9 mouse cellular contexts compared by ENCODE assay signal in the genomic region with DNA sequence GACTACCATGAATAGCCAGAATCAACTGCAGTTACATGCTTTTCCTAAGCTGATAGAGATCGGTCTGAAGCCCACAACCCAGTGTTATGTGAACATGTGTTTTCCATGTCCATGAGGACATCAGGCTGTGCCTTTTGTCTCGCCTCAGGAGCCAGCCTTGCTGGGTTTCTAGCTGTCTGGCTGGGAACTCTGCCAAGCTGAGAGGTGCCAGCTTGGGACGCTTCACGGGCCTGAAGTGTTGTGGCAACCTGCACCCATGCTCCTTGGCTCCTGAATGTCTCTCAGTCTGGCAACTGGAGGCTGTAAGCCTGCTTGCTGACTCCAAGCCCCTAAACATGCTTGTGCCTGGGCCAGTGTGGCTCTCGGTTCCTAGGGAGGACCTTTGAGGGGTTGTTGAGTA. TPM values are rescaled to one million over a fixed set of nuclear protein-coding genes. Genes with fewer than 3 reads are reported as not detected.
DNase-seq lines count a peak whose midpoint lies in the region; ATAC-seq lines count a peak whose summit lies in the region.
"Had no signal": no experiment of that assay in that cellular context is flagged by ENCODE, and none has a peak within 500 bp of the region (broad histone marks: within the 10 kb centered on the region; RNA-seq: fewer than 3 reads in every experiment).

No protein-coding gene starts in this region.

- no peaks in the 10 kb centered on the region for H3K27me3 ChIP-seq in limb, embryonic 15.5 days
- H3K27me3 ChIP-seq in limb, embryonic 10.5 days (ENCODE audit: low read depth, poor library complexity, severe bottlenecking): no peaks in the 10 kb centered on the region
- no peaks in the 10 kb centered on the region for H3K27me3 ChIP-seq in midbrain, embryonic 15.5 days (replicated peaks)
- H3K27me3 ChIP-seq: liver, embryonic 13.5 days had no signal

- WGBS in limb, embryonic 15.5 days: 58% methylated on average over 5 of the region's 5 CpGs
- 90% methylated on average over 5 of the region's 5 CpGs for WGBS in limb, embryonic 10.5 days
- 70% methylated on average over 5 of the region's 5 CpGs for WGBS in midbrain, embryonic 15.5 days

- no peak overlapping the region for H3K9ac ChIP-seq in limb, embryonic 15.5 days
- H3K9ac ChIP-seq in midbrain, embryonic 15.5 days: no peak overlapping the region
- H3K9ac ChIP-seq: liver, embryonic 13.5 days had no signal

- no peak overlapping the region for H3K4me2 ChIP-seq in limb, embryonic 15.5 days
- H3K4me2 ChIP-seq in midbrain, embryonic 15.5 days: no peak overlapping the region
- H3K4me2 ChIP-seq: liver, embryonic 13.5 days had no signal

- no peaks in the 10 kb centered on the region for H3K36me3 ChIP-seq in limb, embryonic 15.5 days
- no peaks in the 10 kb centered on the region for H3K36me3 ChIP-seq in limb, embryonic 10.5 days
- no peaks in the 10 kb centered on the region for H3K36me3 ChIP-seq in midbrain, embryonic 15.5 days (replicated peaks)
- H3K36me3 ChIP-seq: liver, embryonic 13.5 days had no signal

- peak; percentile 42 for DNase-seq in adrenal gland, adult 2 months
- no peak for DNase-seq in adrenal gland, postnatal 4 days (ENCODE audit: low spot score in 2 of 2)
- DNase-seq in limb, embryonic 10.5 days (ENCODE audit: low spot score): no peak
- DNase-seq in cerebellum, postnatal 14 days: peak; percentile 86 to 87
- peak; percentile 78 for DNase-seq in heart, postnatal 4 days
- no peak for DNase-seq in frontal cortex, postnatal 14 days (ENCODE audit: low spot score in 2 of 2)
- DNase-seq: liver, embryonic 13.5 days had no signal

- no peaks in the 10 kb centered on the region for H3K9me3 ChIP-seq in limb, embryonic 15.5 days
- H3K9me3 ChIP-seq in limb, embryonic 10.5 days (replicated peaks): no peaks in the 10 kb centered on the region
- H3K9me3 ChIP-seq in midbrain, embryonic 15.5 days: no peaks in the 10 kb centered on the region
- H3K9me3 ChIP-seq: liver, embryonic 13.5 days had no signal

- no peak for ATAC-seq in limb, embryonic 15.5 days (ENCODE audit: insufficient number of reproducible peaks, low FRiP score, low TSS enrichment, low read depth)
- ATAC-seq in midbrain, embryonic 15.5 days (replicated peaks): no peak

- H3K4me3 ChIP-seq in limb, embryonic 15.5 days: no peak overlapping the region
- H3K4me3 ChIP-seq in limb, embryonic 10.5 days: no peak overlapping the region
- no peak overlapping the region for H3K4me3 ChIP-seq in midbrain, embryonic 15.5 days
- H3K4me3 ChIP-seq: liver, embryonic 13.5 days had no signal

- 0 out of 2 replicates have a peak overlapping the region, but pooled peaks have one; percentile 18 for H3K27ac ChIP-seq in limb, embryonic 15.5 days
- no peak overlapping the region for H3K27ac ChIP-seq in limb, embryonic 10.5 days
- H3K27ac ChIP-seq in midbrain, embryonic 15.5 days: no peak overlapping the region
- H3K27ac ChIP-seq: liver, embryonic 13.5 days had no signal

- peaks cover 7% of the 10 kb centered on the region; the same call in 1 of the 2 replicates for H3K4me1 ChIP-seq in limb, embryonic 15.5 days
- 0 out of 2 replicates have a peak, but pooled peaks cover 4% of the 10 kb centered on the region for H3K4me1 ChIP-seq in limb, embryonic 10.5 days
- H3K4me1 ChIP-seq in midbrain, embryonic 15.5 days: no peaks in the 10 kb centered on the region
- H3K4me1 ChIP-seq: liver, embryonic 13.5 days had no signal

RNA-seq across cellular contexts. Expression of gene 3110009E18Rik, which starts 21.6 kb away (rescaled TPM):
- 10 to 100 TPM; 11.7 to 12.2 TPM for total RNA-seq in adrenal gland, adult 2 months (2021)
- 0.59 and 0.68 TPM in 2 replicates for polyA plus RNA-seq in adrenal gland, adult 2 months (2012; rRNA removed)
- total RNA-seq in adrenal gland, postnatal 4 days (2021): 10 to 100 TPM; 12.5 to 14.2 TPM
- polyA plus RNA-seq in limb, embryonic 15.5 days (2015; fragmentation: Nextera tagmentation; extraction: Ambion mirVana): 15.1 and 17.4 TPM in 2 replicates
- 14.7 and 19.3 TPM in 2 replicates for polyA plus RNA-seq in limb, embryonic 10.5 days (2016; fragmentation: Nextera tagmentation; extraction: Ambion mirVana)
- 10 to 100 TPM in 1 of 2 experiments, 1 to 10 TPM in 1; 6.6 to 10.3 TPM for total RNA-seq in heart, postnatal 4 days (2021)
- polyA plus RNA-seq in midbrain, embryonic 15.5 days (2015; fragmentation: Nextera tagmentation; extraction: Ambion mirVana): 14.2 and 16.0 TPM in 2 replicates

RNA-seq across cellular contexts. Expression of gene Dbi, which starts 21.7 kb away (rescaled TPM):
- 1,000 to 10,000 TPM; 1,195 to 1,389 TPM for total RNA-seq in adrenal gland, adult 2 months (2021)
- 375 and 512 TPM in 2 replicates for polyA plus RNA-seq in adrenal gland, adult 2 months (2012; rRNA removed)
- total RNA-seq in adrenal gland, postnatal 4 days (2021): 100 to 1,000 TPM; 429 to 512 TPM
- polyA plus RNA-seq in limb, embryonic 15.5 days (2015; fragmentation: Nextera tagmentation; extraction: Ambion mirVana): 1,033 and 1,050 TPM in 2 replicates
- 670 and 699 TPM in 2 replicates for polyA plus RNA-seq in limb, embryonic 10.5 days (2016; fragmentation: Nextera tagmentation; extraction: Ambion mirVana)
- total RNA-seq in heart, postnatal 4 days (2021): 100 to 1,000 TPM; 404 to 419 TPM
- polyA plus RNA-seq in midbrain, embryonic 15.5 days (2015; fragmentation: Nextera tagmentation; extraction: Ambion mirVana): 798 and 903 TPM in 2 replicates

Comparison
In these comparisons a context has a peak if more than half of its experiments do, and no peak if none do; other contexts are left out.
1. DNase-seq: peak in adrenal gland, adult 2 months (single experiment), cerebellum, postnatal 14 days (2 of 2) and heart, postnatal 4 days (single experiment); none in adrenal gland, postnatal 4 days (0 of 2), limb, embryonic 10.5 days (single experiment) and frontal cortex, postnatal 14 days (0 of 2).